Mouse (Mus musculus): Measurements from ENCODE around the gene Lepr. TPM values are rescaled to one million over a fixed set of nuclear protein-coding genes. Genes with fewer than 3 reads are reported as not detected.
"Not testable (repeated sequence)": the region's sequence is repeated elsewhere in the genome, so short reads cannot be mapped to it uniquely, and the experiment has no call there.

The Lepr gene
- total RNA-seq, 1 experiment from 2014 or later: 14.5 TPM

DNA sequence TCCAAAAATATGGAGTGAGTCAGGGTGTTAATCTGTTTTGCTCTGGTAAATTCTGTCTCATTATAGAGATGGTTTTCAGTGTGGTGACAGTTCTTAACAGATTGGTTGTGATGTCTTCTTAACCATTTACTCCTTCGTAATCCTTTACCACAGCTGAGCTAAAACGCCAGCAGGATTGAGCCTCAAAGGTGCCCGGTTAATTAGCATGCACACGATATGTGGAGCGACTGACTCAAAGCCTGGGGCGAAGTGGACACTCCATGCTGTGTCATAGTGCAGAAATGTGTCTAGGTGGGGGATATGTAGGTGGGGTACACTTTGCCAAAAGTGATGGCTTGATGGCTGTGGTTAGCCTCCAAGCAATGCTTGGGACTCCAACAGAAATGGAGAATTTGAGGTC, 1.4 kb upstream of the Lepr start:
- DNase-seq: no peak

DNA sequence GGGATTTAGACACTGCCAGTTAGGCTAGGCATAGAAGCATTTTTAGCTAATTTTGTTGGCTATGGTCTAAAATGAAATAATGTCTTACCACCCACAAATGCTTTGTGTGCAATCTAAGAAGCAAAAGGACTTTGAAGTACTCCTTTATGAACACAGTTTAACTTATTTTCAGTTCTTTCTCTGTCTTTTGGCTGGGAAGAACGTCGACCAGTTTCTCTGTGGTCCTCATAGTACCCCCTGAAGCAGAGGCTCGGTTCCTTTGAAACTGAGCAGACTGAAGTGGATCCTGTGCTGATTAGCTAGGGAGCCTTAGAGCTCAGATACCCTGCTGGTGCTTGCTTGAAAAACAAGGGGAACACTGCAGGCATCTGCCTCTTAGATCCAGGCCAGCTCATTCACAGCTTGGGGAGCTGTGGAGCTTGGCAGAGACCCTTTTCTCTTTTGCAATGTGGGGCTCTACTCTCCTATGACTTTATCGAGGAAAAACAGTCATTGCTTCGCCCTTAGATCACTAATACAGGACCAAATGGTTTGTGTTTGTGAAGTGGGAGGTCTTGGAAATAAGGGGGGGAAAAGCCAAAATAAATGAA, 1.9 kb downstream of the Lepr start:
- DNase-seq: no peak

DNA sequence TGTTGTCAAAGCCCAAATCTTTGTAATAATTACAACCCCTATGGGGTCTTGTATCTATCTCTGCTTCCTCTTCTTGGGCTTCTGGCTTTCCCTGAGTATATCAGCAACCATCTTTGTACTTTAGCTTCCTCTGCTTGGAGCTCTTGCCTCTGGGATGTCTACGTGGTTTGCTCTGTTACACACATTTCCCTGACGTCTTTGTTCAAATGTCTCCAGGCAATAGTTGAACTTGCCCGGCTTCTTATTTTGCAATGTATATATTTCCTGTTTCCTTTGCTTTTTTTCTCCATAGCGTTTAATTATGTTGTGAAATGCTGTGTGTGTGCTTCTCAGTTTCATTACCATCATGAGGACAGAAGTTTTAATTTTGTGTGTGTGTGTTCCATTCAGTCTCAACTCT, 4.5 kb downstream of the Lepr start:
- no peak for DNase-seq

DNA sequence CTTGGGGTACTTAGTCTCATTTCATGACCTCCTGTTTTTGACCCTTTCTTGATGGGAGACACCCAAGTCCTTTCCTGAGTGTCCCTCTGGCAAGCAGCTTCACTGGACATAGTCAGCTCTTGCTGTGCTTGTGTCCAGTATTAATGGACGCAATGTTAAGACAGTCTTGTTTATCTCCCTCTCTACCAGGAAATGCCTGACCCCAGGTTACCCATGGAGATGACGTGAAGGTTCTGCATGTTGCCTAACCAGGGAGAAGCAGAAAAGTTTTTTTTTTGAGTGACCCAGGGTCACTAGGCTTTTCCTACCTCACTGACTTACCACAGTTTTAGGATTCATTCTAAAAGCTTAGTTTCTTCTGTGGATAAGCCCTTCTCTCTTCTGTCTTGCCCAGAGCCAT, 24.8 kb downstream of the Lepr start:
- no peak for DNase-seq

DNA sequence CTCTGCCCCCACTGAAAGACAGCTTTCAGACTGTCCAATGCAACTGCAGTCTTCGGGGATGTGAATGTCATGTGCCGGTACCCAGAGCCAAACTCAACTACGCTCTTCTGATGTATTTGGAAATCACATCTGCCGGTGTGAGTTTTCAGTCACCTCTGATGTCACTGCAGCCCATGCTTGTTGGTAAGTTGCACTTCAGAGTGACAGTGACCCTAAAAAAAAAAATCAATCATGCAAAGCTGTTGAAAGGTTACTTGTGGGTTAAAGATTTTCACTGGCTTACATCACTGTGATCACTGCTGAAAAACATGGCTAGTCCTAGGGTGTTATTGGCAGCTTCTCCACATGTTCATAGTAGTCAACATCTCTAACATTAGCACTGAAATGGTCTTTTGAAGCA, 28.3 kb downstream of the Lepr start:
- DNase-seq: no peak

DNA sequence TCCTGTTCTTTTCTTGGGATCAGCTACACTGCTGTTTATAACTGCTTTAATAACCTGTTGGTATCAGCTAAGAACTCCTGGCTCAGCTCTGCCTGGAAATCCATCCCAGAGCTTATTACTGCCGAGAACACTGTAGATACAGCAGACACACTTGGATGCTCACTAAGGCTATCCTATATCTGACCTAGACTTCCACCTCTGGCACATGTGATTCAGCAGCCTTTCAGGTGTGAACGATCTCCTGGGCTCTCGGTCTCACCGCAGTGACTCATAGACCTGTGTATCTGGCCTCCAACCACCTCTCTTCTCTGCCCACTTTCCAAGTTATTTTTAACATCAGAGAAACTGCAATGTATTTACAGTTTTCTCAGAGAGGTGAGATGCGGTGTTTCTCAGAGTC, 43.3 kb downstream of the Lepr start:
- no peak for DNase-seq

DNA sequence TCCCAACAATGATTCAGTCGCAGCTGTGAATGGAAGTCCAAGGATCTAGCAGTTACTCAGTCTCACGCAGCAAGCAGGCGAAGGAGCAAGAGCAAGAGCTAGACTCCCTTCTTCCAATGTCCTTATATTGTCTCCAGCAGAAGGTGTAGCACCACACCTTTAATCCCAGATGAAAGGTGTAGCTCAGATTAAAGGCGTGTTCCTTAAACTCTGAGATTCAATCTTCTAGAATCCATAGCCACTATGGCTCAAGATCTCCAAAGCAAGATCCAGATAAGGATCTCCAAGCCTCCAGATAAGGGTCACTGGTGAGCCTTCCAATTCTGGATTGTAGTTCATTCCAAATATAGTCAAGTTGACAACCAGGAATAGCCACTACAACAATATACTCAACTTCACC, 126.7 kb downstream of the Lepr start, which contains the start of gene B020004J07Rik:
B020004J07Rik (minus strand) TSS at position 101 of the 400 bp plus-strand sequence.
- DNase-seq: not testable (repeated sequence)

DNA sequence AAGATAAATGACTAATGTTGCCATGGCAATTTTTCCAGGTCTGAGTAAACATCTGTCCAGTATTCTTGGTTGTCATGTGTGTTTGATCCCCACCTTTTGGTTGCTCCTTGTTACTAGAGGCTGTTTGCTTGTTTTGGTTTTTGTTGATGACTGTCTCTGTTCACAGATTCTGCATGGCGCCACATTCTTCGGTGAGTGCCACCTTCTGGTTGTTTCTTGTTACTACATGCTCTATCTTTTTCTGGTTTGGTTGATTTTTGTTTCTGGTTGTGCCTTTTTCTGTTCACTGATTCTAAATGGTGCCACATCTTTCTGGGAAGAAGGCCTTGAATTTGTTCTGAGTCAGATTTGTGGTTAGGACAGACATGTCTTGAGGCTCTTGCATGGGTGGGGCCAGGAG, 133.7 kb downstream of the Lepr start:
- no peak for DNase-seq

DNA sequence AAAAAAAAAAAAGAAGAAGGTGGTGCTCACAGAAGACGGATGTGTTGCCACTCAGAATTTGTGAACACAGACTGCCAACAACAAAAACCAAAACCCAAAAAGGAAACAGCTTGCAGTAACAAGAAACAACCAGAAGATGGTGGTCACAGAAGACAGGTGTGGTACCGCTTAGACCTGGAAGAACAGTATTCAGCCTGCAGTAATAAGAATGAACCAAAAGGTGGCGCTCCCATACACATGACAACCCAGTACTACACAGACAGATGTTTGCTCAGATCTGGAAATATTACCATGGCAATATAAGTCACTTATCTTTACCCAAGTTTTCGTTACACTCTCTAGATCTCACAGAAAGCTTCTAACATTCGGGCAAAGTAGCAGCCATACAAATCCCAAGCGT, 143.7 kb downstream of the Lepr start:
- DNase-seq: no peak

DNA sequence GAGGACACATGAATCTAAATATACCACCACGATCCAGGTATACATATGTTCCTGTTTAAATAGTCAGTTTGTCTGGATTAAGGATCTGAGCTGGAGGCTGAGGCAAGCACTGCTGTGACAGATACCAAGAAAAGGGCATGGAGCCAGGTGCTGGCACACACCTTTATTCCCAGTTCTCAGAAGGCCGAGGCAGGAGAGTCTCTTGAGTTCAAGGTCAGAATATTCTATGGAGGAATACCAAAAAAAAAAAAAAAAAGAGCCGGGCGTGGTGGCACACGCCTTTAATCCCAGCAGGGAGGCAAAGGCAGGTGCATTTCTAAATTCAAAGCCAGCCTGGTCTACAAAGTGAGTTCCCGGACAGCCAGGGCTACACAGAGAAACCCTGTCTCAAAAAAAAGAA, 145.1 kb downstream of the Lepr start:
- no peak for DNase-seq

Other genes with a start within 250 kb of the Lepr start
- gene Dnajc6, start 220.8 kb upstream of the Lepr start, total RNA-seq (2021): 3.0 and 4.6 TPM in 2 replicates
- gene Leprot, start 69.7 kb upstream of the Lepr start, total RNA-seq (2021): 57.8 and 81.7 TPM in 2 replicates
- not detected in 2 replicates for gene B020004J07Rik, start 126.6 kb downstream of the Lepr start, total RNA-seq (2021)
- gene C130073F10Rik, start 176.4 kb downstream of the Lepr start, total RNA-seq (2021): not detected in 2 replicates
- gene Gm12800, start 191.7 kb downstream of the Lepr start, total RNA-seq (2021): not detected in 2 replicates
- not detected in 2 replicates for gene Gm12794, start 223.0 kb downstream of the Lepr start, total RNA-seq (2021)

Data from adrenal gland, postnatal 25 days (tissue).